Mouse (Mus musculus) testis, adult 2 months (tissue): ENCODE measurements around the gene Myh7b.

Experiments used
- CTCF ChIP-seq: fragments of 200-500 bp; IDR thresholded peaks from 2 replicates; pipeline ENCODE4 v1.5.1; 2012; ENCODE audit warnings: low read depth, mild to moderate bottlenecking, inconsistent platforms, low read length, moderate library complexity; ENCODE audit not compliant: control insufficient read depth, insufficient read depth, insufficient replicate concordance
- POLR2A ChIP-seq: fragments of 200-500 bp; IDR thresholded peaks from 2 replicates; pipeline ENCODE4 v1.6.1; 2012; ENCODE audit warnings: low read depth, mild to moderate bottlenecking, inconsistent platforms, low read length, moderate library complexity; ENCODE audit not compliant: control insufficient read depth

- no peak for TF ChIP-seq CTCF
- no peak for TF ChIP-seq POLR2A
Measured at GRCm38 (mm10) chr2:155585082-155585481, 25.9 kb upstream of the Myh7b start.
